Mouse (Mus musculus): ENCODE measurements around the gene Tgfbr1. TPM values are rescaled to one million over a fixed set of nuclear protein-coding genes. Genes with fewer than 3 reads are reported as not detected.

Gene Tgfbr1
- polyA plus RNA-seq, 1 experiment from 2014 or later = 87.0 TPM

- no peaks in the 10 kb centered on the region for H3K9me3 ChIP-seq
- no peak for DNase-seq (ENCODE audit: extremely low spot score, low spot score)
- WGBS = 73% methylated on average over 12 of the region's 12 CpGs
- no peak overlapping the region for H3K27ac ChIP-seq
- H3K27me3 ChIP-seq (ENCODE audit: poor library complexity, severe bottlenecking) = peaks cover 57% of the 10 kb centered on the region
- peaks cover 14% of the 10 kb centered on the region for H3K4me1 ChIP-seq
- no peak overlapping the region for H3K4me3 ChIP-seq
- no peaks in the 10 kb centered on the region for H3K36me3 ChIP-seq (replicated peaks)
These were observed 82.1 kb downstream of the Tgfbr1 start for GRCm38 (mm10) chr4:47435131-47435530.

DNA sequence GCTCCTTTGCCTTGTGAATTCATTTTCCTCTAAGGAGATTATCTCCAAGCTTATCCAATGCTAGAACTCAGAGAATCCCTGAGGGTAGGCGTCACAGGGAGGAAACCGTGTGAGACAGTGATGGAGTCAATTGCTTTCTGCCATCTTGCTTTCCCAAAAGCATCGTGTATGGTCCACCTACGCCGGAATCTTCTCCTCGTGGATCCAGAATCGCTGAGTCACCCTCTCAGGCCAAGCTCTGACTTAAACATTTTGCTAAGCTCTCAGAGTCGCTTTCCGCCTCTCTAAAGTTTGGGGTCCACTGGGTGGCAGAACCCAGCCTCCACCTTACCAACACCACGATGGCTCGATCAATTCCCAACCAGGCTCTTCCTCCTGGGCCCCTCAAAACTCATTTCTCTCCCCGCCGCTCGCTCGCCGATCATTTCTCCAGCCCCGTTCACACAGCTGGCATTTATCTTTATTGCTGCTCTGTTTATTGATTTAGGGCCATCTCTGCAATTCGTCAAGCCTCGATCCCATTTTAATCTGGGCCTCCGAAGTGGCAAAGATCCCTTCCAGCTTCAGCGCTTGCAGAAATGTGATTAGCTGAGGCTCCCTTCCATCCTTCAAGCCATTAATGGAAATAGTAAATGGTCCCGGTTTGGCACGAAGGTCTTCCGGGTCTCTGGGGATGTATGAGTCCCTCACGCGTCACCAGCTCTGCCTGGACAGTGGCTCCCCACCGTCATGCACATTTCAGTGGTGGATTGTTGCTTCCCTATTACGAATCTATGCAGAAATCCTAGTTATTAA is 82.7 kb downstream of the Tgfbr1 start:
- WGBS = 82% methylated on average over 28 of the region's 28 CpGs
- no peak overlapping the region for H3K27ac ChIP-seq
- DNase-seq (ENCODE audit: extremely low spot score, low spot score) = peak; percentile 10
- H3K9me3 ChIP-seq = no peaks in the 10 kb centered on the region
- peaks cover 14% of the 10 kb centered on the region for H3K4me1 ChIP-seq
- H3K27me3 ChIP-seq (ENCODE audit: poor library complexity, severe bottlenecking) = peaks cover 53% of the 10 kb centered on the region
- H3K36me3 ChIP-seq (replicated peaks) = no peaks in the 10 kb centered on the region
- no peak overlapping the region for H3K4me3 ChIP-seq

- 1% methylated on average over 33 of the region's 33 CpGs for WGBS
- H3K27ac ChIP-seq = peak overlapping the region; percentile 90
- H3K9me3 ChIP-seq = no peaks in the 10 kb centered on the region
- peak; percentile 89 for DNase-seq (ENCODE audit: extremely low spot score, low spot score)
- H3K4me3 ChIP-seq = peak overlapping the region; percentile 68
- peaks cover 41% of the 10 kb centered on the region for H3K27me3 ChIP-seq (ENCODE audit: poor library complexity, severe bottlenecking)
- H3K36me3 ChIP-seq (replicated peaks) = no peaks in the 10 kb centered on the region
- H3K4me1 ChIP-seq = peaks cover 14% of the 10 kb centered on the region
These were observed 84.6 kb downstream of the Tgfbr1 start for GRCm38 (mm10) chr4:47437365-47438340.

DNA sequence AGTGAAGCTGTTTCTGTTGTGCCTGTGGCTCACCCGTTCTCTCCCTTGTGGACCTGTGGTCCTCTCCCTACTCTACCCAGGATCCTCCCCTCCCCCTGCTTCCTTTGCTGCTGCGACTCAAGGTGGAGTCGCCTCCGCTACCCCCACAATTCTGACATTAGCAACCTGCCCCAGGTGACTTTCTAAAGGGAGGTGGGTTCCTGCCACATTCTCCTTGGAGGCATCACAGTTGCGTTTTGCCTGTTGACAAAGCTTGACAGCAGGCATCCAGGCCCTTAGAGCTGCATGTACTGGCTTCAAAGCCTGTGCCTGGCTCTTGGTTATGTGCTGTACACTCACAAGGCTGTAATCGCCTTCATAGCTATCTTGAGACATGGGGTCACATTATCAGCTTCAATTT is 85.9 kb downstream of the Tgfbr1 start:
- 81% methylated on average over 6 of the region's 6 CpGs for WGBS
- Histone ChIP-seq H3K9me3 (no peaks in the 10 kb centered on the region), H3K4me3 (no peak overlapping the region), H3K4me1 (peaks cover 14% of the 10 kb centered on the region), H3K36me3 (replicated peaks) (no peaks in the 10 kb centered on the region), H3K27ac (no peak overlapping the region), H3K27me3 (ENCODE audit: poor library complexity, severe bottlenecking) (peaks cover 40% of the 10 kb centered on the region)
- DNase-seq (ENCODE audit: extremely low spot score, low spot score) = no peak

- no peak overlapping the region for H3K27ac ChIP-seq
- 91% methylated on average over 11 of the region's 11 CpGs for WGBS
- no peaks in the 10 kb centered on the region for H3K36me3 ChIP-seq (replicated peaks)
- peaks cover 14% of the 10 kb centered on the region for H3K4me1 ChIP-seq
- H3K4me3 ChIP-seq = no peak overlapping the region
- H3K27me3 ChIP-seq (ENCODE audit: poor library complexity, severe bottlenecking) = peaks cover 29% of the 10 kb centered on the region
- DNase-seq (ENCODE audit: extremely low spot score, low spot score) = no peak
- no peaks in the 10 kb centered on the region for H3K9me3 ChIP-seq
These were observed 87.9 kb downstream of the Tgfbr1 start for GRCm38 (mm10) chr4:47440951-47441350.

GRCm38 (mm10) chr4:47448526-47448925 is 95.5 kb downstream of the Tgfbr1 start:
- no peaks in the 10 kb centered on the region for H3K36me3 ChIP-seq (replicated peaks)
- H3K27ac ChIP-seq = no peak overlapping the region
- peaks cover 7% of the 10 kb centered on the region for H3K4me1 ChIP-seq
- WGBS = 89% methylated on average over 3 of the region's 3 CpGs
- H3K9me3 ChIP-seq = no peaks in the 10 kb centered on the region
- DNase-seq (ENCODE audit: extremely low spot score, low spot score) = no peak
- no peaks in the 10 kb centered on the region for H3K27me3 ChIP-seq (ENCODE audit: poor library complexity, severe bottlenecking)
- no peak overlapping the region for H3K4me3 ChIP-seq

- H3K4me3 ChIP-seq = no peak overlapping the region
- H3K36me3 ChIP-seq (replicated peaks) = no peaks in the 10 kb centered on the region
- no peaks in the 10 kb centered on the region for H3K27me3 ChIP-seq (ENCODE audit: poor library complexity, severe bottlenecking)
- H3K4me1 ChIP-seq = peaks cover 7% of the 10 kb centered on the region
- DNase-seq (ENCODE audit: extremely low spot score, low spot score) = no peak
- no peak overlapping the region for H3K27ac ChIP-seq
- H3K9me3 ChIP-seq = no peaks in the 10 kb centered on the region
- 56% methylated on average over 5 of the region's 5 CpGs for WGBS
These were observed 96.1 kb downstream of the Tgfbr1 start for GRCm38 (mm10) chr4:47449116-47449515.

GRCm38 (mm10) chr4:47449586-47450522 is 96.8 kb downstream of the Tgfbr1 start:
- no peak for DNase-seq (ENCODE audit: extremely low spot score, low spot score)
- H3K27ac ChIP-seq = no peak overlapping the region
- H3K36me3 ChIP-seq (replicated peaks) = no peaks in the 10 kb centered on the region
- H3K4me3 ChIP-seq = no peak overlapping the region
- peaks cover 7% of the 10 kb centered on the region for H3K4me1 ChIP-seq
- 23% methylated on average over 18 of the region's 18 CpGs for WGBS
- no peaks in the 10 kb centered on the region for H3K9me3 ChIP-seq
- H3K27me3 ChIP-seq (ENCODE audit: poor library complexity, severe bottlenecking) = no peaks in the 10 kb centered on the region

Other genes starting within 250 kb of the Tgfbr1 start
- 4.3 and 4.5 TPM in 2 replicates for gene Col15a1, start 145.1 kb upstream of the Tgfbr1 start, polyA plus RNA-seq (2016; fragmentation: Nextera tagmentation; extraction: Ambion mirVana)
- 80.7 and 84.3 TPM in 2 replicates for gene Alg2, start 121.1 kb downstream of the Tgfbr1 start, polyA plus RNA-seq (2016; fragmentation: Nextera tagmentation; extraction: Ambion mirVana)
- 339 and 348 TPM in 2 replicates for gene Sec61b, start 121.4 kb downstream of the Tgfbr1 start, polyA plus RNA-seq (2016; fragmentation: Nextera tagmentation; extraction: Ambion mirVana)

Data from forebrain, embryonic 10.5 days (tissue).